Mouse (Mus musculus): Measurements from ENCODE around the gene Tmem242.

- TF ChIP-seq POLR2A (IDR thresholded peaks at IDR 0.05; ENCODE audit: extremely low read depth, insufficient read depth, low read length), result no peak
- no peak for TF ChIP-seq CTCF (IDR thresholded peaks at IDR 0.05; ENCODE audit: low read depth, low read length)
Observed at GRCm38 (mm10) chr17:5425204-5425603, 14.9 kb downstream of the Tmem242 start.
